Mouse (Mus musculus) liver, adult (tissue): ENCODE results near the gene Parp9.
"Not testable (repeated sequence)": the region's sequence is repeated elsewhere in the genome, so short reads cannot be mapped to it uniquely, and the experiment has no call there.

Experiments
- GATA4 ChIP-seq: IDR thresholded peaks from 2 replicates; pipeline ENCODE4 v1.6.1; 2014; ENCODE audit warnings: mild to moderate bottlenecking, low read length; ENCODE audit not compliant: insufficient replicate concordance

The Parp9 gene

GRCm38 (mm10) chr16:35967319-35967718, 29.0 kb downstream of the Parp9 start:
- TF ChIP-seq GATA4 = no peak

- no peak for TF ChIP-seq GATA4
These were observed 29.9 kb downstream of the Parp9 start for GRCm38 (mm10) chr16:35968149-35968548.

- TF ChIP-seq GATA4 = no peak
These were observed 35.8 kb downstream of the Parp9 start for GRCm38 (mm10) chr16:35974021-35974420.

DNA sequence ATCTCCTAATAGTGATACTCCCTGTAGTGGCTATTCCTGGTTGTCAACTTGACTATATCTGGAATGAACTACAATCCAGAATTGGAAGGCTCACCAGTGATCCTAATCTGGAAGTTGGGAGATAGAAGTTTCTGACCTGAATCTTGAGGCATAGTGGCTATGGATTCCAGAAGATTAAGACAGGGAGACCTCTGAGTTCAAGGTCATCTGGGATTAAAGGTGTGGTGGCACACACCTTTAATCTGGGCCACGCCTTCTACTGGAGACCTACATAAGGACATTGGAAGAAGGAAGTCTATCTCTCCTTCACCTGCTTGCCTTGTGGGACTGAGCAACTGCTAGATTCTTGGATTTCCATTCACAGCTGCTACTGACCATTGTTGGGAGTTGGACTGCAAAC, 40.2 kb downstream of the Parp9 start, which contains the start of gene Kpna1:
TSS of gene Kpna1 (plus strand) at position 301 of the 400 bp plus-strand sequence.
- TF ChIP-seq GATA4 = not testable (repeated sequence)

DNA sequence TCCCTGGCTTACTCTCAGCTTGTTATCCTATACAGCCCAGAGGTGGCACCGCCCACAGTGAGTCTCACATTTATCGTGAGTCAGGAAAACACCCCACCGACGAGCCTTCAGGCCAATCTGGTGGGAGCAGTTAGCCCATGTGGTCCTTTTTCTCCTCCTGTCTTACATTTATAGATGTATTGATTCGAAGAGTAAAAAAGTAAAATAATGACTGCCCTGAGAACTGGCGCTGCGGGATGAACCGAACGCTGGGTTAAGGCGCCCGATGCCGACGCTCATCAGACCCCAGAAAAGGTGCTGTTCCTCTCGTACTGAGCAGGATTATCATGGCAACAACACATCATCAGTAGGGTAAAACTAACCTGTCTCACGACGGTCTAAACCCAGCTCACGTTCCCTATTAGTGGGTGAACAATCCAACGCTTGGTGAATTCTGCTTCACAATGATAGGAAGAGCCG, 43.1 kb downstream of the Parp9 start:
- no peak for TF ChIP-seq GATA4

DNA sequence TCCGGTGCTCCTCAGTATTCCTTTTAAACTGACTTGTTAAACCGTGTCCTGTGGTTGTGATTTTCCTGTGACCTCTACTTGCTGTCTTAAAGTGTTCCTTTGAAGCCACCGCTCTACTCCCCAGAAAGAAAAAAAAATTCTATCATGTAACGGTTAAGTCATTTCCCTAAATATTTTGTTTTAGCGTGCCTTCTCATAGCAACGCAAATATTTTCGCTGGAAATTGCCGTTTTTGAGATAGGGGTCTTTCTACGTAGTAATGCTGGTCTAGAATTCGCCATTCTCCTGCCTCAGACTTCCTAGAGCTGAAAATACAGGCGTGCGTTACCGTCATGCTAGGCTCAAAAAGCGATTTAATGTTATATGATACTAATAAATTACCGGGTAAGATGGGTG, 44.2 kb downstream of the Parp9 start:
- no peak for TF ChIP-seq GATA4

GRCm38 (mm10) chr16:35982902-35983516, 44.7 kb downstream of the Parp9 start:
- no peak for TF ChIP-seq GATA4

DNA sequence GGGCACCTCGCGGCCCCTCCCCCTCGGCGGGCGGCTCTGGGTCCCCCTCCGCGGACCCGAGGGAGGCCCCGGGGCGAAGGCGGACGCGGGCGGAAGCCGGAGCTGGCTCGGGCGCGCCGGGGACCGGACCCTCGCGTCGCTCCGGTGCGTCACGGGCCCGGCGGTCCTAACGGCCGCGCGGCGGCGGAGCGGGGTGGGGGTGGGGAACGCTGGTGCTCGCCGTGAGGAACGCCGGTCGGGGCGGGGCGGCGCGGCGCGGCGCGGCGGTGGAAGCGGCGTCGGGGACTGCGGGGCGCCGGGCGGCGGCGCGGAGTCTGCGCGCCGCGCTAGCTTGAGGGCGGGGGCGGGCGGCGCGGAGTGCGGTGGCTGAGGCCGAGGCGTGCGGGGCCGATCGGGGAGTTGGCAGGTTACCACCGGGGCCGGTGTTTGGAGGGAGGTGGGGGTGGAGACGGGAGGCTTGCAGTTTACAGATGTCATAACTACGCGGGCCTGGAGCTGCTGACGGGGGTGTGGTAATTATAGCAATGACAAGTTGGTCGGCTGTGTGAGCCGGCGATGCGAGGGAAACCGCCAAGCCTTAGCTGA, 45.3 kb downstream of the Parp9 start:
- no peak for TF ChIP-seq GATA4

GRCm38 (mm10) chr16:35984471-35984870, 46.2 kb downstream of the Parp9 start:
- TF ChIP-seq GATA4 = no peak

DNA sequence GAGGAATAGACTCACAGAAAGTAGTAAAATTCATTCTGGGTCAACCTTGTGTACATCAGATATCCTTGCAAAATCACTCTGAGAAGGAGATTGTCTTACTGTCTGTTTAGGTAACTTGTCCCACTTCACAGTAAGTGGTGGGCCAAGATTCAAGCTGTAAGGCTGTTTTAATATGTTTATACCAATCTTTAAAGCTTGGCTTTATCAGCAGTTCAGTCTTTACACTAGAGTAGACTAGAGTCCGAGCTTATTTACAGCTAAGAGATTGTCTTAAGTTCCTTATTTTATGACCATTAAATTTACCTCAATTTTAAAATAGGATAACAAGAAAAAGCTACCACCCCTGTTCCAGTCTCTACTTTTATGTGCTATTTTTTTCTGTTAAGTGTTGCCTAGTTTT, 49.7 kb downstream of the Parp9 start:
- no peak for TF ChIP-seq GATA4

DNA sequence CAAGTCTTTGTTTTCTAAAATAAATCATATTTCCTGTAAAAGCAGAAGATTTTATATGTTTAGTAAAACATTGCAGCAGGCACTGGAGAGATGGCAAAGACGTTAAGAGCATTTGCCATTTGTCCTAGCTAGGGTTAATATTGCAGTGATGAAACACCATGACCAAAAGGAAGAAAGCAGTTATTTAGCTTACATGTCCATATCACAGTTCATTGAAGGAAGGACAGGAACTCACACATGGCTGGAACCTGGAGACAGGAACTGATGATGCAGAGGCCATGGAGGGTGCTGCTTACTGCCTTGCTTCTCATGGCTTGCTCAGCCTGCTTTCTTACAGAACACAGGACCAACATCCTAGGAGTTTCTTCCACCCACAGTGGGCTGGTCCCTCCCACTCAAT, 54.1 kb downstream of the Parp9 start:
- TF ChIP-seq GATA4 = no peak

DNA sequence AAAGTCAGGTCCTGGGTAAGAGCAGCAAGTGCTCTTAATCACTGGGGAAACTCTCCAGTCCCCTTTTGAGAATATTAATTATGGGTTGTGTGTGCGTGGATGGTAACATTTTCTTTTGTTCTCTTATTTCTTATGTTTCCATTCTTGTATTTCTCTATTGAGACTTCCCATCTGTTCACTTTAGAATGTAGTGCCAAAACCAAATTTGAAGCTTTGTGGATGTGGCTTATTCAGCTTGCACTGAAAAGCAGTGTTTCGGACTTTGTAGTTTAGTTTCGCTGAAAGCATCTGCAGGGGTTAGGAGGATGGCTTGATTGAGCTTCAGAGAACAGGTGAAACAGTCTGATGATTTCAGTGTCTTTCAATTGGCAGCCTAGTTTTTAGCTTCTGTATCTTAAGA, 55.0 kb downstream of the Parp9 start:
- no peak for TF ChIP-seq GATA4

GRCm38 (mm10) chr16:36008396-36008795, 70.1 kb downstream of the Parp9 start:
- no peak for TF ChIP-seq GATA4

DNA sequence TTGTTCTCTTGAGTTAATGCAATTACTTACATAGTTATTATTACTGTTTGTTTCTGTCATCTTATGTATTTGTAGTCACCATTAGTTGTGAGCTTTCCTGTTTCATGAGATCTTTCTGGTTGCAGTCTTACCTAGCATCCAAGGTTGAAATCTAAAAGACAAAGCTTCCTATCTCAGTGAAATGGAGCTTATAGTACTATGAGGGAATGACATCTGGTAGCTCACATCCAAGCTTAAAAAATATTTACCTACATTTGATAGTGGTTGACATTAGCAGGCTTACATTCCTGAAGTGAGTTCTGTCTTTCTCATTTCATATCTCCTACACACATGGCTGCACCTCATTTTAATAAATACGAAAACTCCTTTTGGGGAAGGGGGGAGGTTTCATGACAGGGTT, 78.1 kb downstream of the Parp9 start:
- no peak for TF ChIP-seq GATA4
